Mouse (Mus musculus): Measurements from ENCODE around the gene Snu13. TPM values are rescaled to one million over a fixed set of nuclear protein-coding genes. Genes with fewer than 3 reads are reported as not detected.

Snu13 gene
- total and polyA plus RNA-seq, 2 experiments from 2014 or later, result 109 to 204 TPM

DNA sequence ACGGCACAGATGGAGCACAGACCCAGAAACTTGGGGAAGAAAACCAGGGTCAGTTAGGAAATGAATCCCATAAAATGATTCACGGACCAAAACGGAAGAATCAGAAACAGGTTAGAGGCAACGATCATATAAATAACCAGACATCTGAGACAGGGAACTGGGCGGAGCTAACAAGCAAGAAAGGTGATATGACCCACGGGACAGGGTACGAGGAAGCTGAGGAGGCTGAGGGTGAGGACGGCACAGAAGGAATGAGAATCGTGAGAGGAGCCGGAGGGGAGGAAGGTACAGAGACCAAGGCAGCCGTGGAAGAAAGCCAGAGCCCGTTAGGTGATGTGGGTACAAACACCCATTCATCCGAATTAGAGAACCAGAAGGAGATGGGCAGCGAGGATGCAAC lies 16.5 kb upstream of the Snu13 start:
- TF ChIP-seq EP300 (IDR thresholded peaks at IDR 0.05; ENCODE audit: low read depth) (no peak), CTCF (IDR thresholded peaks at IDR 0.05; ENCODE audit: low read depth) (no peak)
- ATAC-seq (ENCODE audit: insufficient read depth, low read depth) (no peak), DNase-seq (ENCODE audit: low spot score) (no peak)
- Histone ChIP-seq H3K4me3 (ENCODE audit: low read depth, low read length) (no peak overlapping the region), H3K36me3 (replicated peaks; ENCODE audit: control insufficient read depth, insufficient read depth, low read length) (no peaks in the 10 kb centered on the region), H3K4me1 (ENCODE audit: control insufficient read depth, insufficient read depth) (no peaks in the 10 kb centered on the region), H3K9me3 (replicated peaks; ENCODE audit: control insufficient read depth, low read length) (no peaks in the 10 kb centered on the region), H3K27ac (ENCODE audit: low read depth) (no peak overlapping the region), H3K9ac (replicated peaks; ENCODE audit: low read depth, low read length) (no peak overlapping the region), H3K27me3 (ENCODE audit: control insufficient read depth, insufficient read depth, low read length) (peaks cover 43% of the 10 kb centered on the region), H3K4me2 (ENCODE audit: low read depth, low read length) (no peak overlapping the region)
- WGBS, result 57% methylated on average over 14 of the region's 14 CpGs

DNA sequence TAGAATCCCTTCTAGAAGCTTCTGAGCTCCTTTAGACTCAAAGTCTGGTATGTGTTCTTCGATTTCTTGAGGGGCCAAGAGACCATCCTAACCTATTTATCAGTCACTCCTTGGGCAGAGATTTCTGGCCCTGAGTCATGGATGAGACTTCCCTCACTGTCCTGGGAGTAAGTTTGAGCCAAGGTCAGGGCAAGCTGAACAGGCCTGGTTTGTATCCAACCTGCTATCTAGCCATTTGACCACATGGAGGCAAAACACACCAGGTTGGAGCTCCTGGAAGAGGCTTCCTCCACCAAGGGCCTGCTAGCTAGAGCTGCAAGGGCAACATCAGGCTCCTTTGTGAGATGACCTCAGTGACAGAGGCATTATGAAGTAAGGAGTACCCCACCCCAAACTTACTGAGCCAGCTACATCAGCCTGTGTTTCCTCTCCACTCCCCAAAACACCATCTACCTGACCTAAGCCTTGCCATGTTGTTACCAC lies 11.4 kb upstream of the Snu13 start, which contains the start of gene 4930407I10Rik:
Gene 4930407I10Rik (plus strand): TSS at position 433 of the 483 bp plus-strand sequence.
- H3K4me3 ChIP-seq (ENCODE audit: low read depth, low read length), result no peak within 1 kb of the TSS
- H3K27me3 ChIP-seq (ENCODE audit: control insufficient read depth, insufficient read depth, low read length), result peaks cover 18% of the 10 kb centered on the region
- ATAC-seq (ENCODE audit: insufficient read depth, low read depth) (no peak), DNase-seq (ENCODE audit: low spot score) (no peak)
- no peaks in the 10 kb centered on the region for H3K36me3 ChIP-seq (replicated peaks; ENCODE audit: control insufficient read depth, insufficient read depth, low read length)
- 63% methylated on average over 1 of the region's 1 CpGs for WGBS
- TF ChIP-seq EP300 (IDR thresholded peaks at IDR 0.05; ENCODE audit: low read depth) (no peak), CTCF (IDR thresholded peaks at IDR 0.05; ENCODE audit: low read depth) (no peak)
- no peaks in the 10 kb centered on the region for H3K9me3 ChIP-seq (replicated peaks; ENCODE audit: control insufficient read depth, low read length)
- H3K9ac ChIP-seq (replicated peaks; ENCODE audit: low read depth, low read length), result no peak within 1 kb of the TSS
- H3K27ac ChIP-seq (ENCODE audit: low read depth), result no peak within 1 kb of the TSS
- no peak within 1 kb of the TSS for H3K4me2 ChIP-seq (ENCODE audit: low read depth, low read length)
- no peaks in the 10 kb centered on the region for H3K4me1 ChIP-seq (ENCODE audit: control insufficient read depth, insufficient read depth)

DNA sequence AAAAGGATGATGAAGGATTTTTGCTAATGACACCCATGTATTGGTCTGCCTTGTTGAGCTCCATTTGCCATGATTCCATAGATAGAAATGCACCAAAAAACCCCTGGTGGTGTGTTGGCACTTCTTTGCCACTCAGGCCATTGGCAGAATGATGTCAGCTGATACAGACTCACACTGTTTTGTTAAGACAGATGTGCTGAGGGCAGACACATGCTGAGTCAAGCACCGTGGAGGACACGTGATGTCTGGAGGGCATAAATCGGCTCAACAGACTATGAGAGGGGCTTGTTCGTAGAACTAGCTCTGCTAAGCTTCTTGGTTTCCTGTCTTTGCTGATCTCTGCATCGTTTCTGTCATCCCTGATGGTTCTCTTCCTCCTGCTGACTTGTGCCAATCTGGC lies 5.1 kb upstream of the Snu13 start:
- Histone ChIP-seq H3K9ac (replicated peaks; ENCODE audit: low read depth, low read length) (no peak overlapping the region), H3K9me3 (replicated peaks; ENCODE audit: control insufficient read depth, low read length) (no peaks in the 10 kb centered on the region), H3K36me3 (replicated peaks; ENCODE audit: control insufficient read depth, insufficient read depth, low read length) (no peaks in the 10 kb centered on the region), H3K4me3 (ENCODE audit: low read depth, low read length) (no peak overlapping the region), H3K27me3 (ENCODE audit: control insufficient read depth, insufficient read depth, low read length) (no peaks in the 10 kb centered on the region; the same call in 1 of the 2 replicates), H3K4me2 (ENCODE audit: low read depth, low read length) (no peak overlapping the region), H3K4me1 (ENCODE audit: control insufficient read depth, insufficient read depth) (no peaks in the 10 kb centered on the region), H3K27ac (ENCODE audit: low read depth) (no peak overlapping the region)
- 53% methylated on average over 5 of the region's 5 CpGs for WGBS
- DNase-seq (ENCODE audit: low spot score) (no peak), ATAC-seq (ENCODE audit: insufficient read depth, low read depth) (no peak)
- TF ChIP-seq CTCF (IDR thresholded peaks at IDR 0.05; ENCODE audit: low read depth), result no peak
- TF ChIP-seq EP300 (IDR thresholded peaks at IDR 0.05; ENCODE audit: low read depth), result no peak

DNA sequence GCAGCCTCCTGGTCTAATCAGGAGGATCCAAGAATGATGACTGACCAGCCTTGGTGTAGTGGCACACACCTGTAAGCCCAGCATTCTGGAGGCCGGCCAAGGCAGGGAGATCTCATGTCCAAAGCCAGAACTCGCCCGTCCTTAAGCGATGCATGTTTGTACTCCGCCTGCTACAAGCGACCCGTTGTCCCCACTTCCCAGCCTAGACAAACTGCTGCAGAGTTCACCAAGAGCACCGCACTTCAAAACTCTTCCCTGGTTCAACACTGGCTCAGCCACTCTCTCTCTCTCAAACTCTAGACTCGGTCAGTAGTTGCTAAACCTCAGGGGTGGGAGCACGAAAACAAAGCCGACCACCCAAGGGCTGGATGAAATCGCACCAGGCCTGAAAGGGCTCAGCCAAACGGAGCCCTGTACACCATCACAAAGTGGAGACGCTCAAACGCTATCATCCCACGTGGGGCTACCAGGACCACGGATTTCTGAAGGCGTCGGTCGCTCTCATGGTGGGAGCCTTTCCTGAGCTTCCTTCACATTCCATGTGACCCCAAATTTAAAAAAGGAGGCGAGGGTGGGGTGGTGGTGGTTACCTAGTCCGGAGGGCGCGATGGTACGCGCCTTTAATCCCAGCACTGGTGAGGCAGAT lies 1.0 kb downstream of the Snu13 start:
- peaks cover 16% of the 10 kb centered on the region for H3K36me3 ChIP-seq (replicated peaks; ENCODE audit: control insufficient read depth, insufficient read depth, low read length)
- DNase-seq (ENCODE audit: low spot score), result no peak
- ATAC-seq (ENCODE audit: insufficient read depth, low read depth), result no peak

DNA sequence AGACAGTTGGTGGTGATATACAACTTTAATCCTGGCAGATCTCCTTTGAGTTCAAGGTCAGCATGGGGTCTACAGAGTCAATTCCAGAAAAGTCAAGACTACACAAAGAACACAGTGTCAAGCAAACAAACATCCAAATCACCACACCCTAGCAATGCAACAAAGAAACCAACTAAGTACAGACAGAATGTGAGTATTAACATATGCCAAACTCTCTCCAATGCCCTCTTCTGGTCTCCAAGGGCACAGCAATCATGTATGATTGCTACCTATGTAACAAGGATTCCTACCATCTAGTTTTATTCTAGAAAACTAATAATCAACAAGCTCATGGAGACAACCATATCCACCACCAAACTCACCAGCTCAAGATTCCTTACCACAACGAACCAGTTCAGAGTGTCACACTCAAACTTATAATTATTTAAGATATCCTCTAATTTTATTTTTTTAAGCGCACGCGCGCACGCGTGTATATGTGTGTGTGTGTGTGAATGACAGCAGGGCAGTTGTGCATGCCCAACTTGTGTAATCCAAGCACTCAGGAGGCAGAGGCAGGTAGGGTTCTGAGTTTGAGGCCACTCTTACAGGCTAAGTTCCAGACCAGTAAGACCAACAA lies 3.1 kb downstream of the Snu13 start:
- 97% methylated on average over 7 of the region's 7 CpGs for WGBS
- DNase-seq (ENCODE audit: low spot score), result no peak
- peak; percentile 32; the same call in 1 of the 2 replicates for TF ChIP-seq CTCF (IDR thresholded peaks at IDR 0.05; ENCODE audit: low read depth)
- TF ChIP-seq EP300 (IDR thresholded peaks at IDR 0.05; ENCODE audit: low read depth), result no peak
- peaks cover 8% of the 10 kb centered on the region; the same call in 1 of the 2 replicates for H3K4me1 ChIP-seq (ENCODE audit: control insufficient read depth, insufficient read depth)
- no peaks in the 10 kb centered on the region for H3K9me3 ChIP-seq (replicated peaks; ENCODE audit: control insufficient read depth, low read length)
- ATAC-seq (ENCODE audit: insufficient read depth, low read depth), result no peak
- H3K27ac ChIP-seq (ENCODE audit: low read depth), result no peak overlapping the region
- no peak overlapping the region for H3K9ac ChIP-seq (replicated peaks; ENCODE audit: low read depth, low read length)
- peaks cover 33% of the 10 kb centered on the region for H3K36me3 ChIP-seq (replicated peaks; ENCODE audit: control insufficient read depth, insufficient read depth, low read length)
- H3K27me3 ChIP-seq (ENCODE audit: control insufficient read depth, insufficient read depth, low read length), result no peaks in the 10 kb centered on the region
- no peak overlapping the region for H3K4me2 ChIP-seq (ENCODE audit: low read depth, low read length)
- no peak overlapping the region for H3K4me3 ChIP-seq (ENCODE audit: low read depth, low read length)

More for the DNA sequence above, 1.0 kb downstream of the Snu13 start:
- Histone ChIP-seq H3K4me1 (ENCODE audit: control insufficient read depth, insufficient read depth) (peaks cover 8% of the 10 kb centered on the region; the same call in 1 of the 2 replicates), H3K4me3 (ENCODE audit: low read depth, low read length) (peak overlapping the region; percentile 97), H3K4me2 (ENCODE audit: low read depth, low read length) (peak overlapping the region; percentile 77), H3K27ac (ENCODE audit: low read depth) (no peak overlapping the region), H3K9me3 (replicated peaks; ENCODE audit: control insufficient read depth, low read length) (no peaks in the 10 kb centered on the region), H3K27me3 (ENCODE audit: control insufficient read depth, insufficient read depth, low read length) (no peaks in the 10 kb centered on the region), H3K9ac (replicated peaks; ENCODE audit: low read depth, low read length) (peak overlapping the region; percentile 90)
- under 1% methylated on average over 26 of the region's 26 CpGs for WGBS
- no peak for TF ChIP-seq CTCF (IDR thresholded peaks at IDR 0.05; ENCODE audit: low read depth)
- TF ChIP-seq EP300 (IDR thresholded peaks at IDR 0.05; ENCODE audit: low read depth), result no peak
